Mouse (Mus musculus) liver, embryonic 14.5 days (tissue): ENCODE data around the gene St6galnac3. TPM values are rescaled to one million over a fixed set of nuclear protein-coding genes. Genes with fewer than 3 reads are reported as not detected.

Experiments
- ATAC-seq: fragments of 200-750 bp; cut with Nextera tagmentation; 2 replicates; pipeline ENCODE4 v1.8.0; 2017; ENCODE audit warnings: moderate number of reproducible peaks, mild to moderate bottlenecking, moderate library complexity; ENCODE audit not compliant: insufficient read depth
- DNase-seq, 3 experiments: peaks; one replicate each; pipeline ENCODE4 v3.0.0-alpha.2; 2012 to 2013; ENCODE audit warnings: low read depth in 3 of 3, low spot score in 3 of 3
- H3K27ac ChIP-seq: fragments of 300-500 bp; sonication (generic); 2 replicates; pipeline ENCODE4 v1.5.1; 2014; ENCODE audit warnings: moderate library complexity, mild to moderate bottlenecking, control low read depth, inconsistent platforms
- H3K27me3 ChIP-seq: fragments of 300-500 bp; sonication (generic); 2 replicates; pipeline ENCODE4 v1.6.1; 2014; ENCODE audit warnings: mild to moderate bottlenecking, low read length, moderate library complexity; ENCODE audit not compliant: control insufficient read depth, insufficient read depth
- H3K36me3 ChIP-seq: fragments of 300-500 bp; sonication (generic); replicated peaks from 2 replicates; pipeline ENCODE4 v1.6.1; 2014; ENCODE audit warnings: low read depth; ENCODE audit not compliant: control insufficient read depth, insufficient read depth
- H3K4me1 ChIP-seq, 2 experiments: fragments of 200-500 bp in 1 of 2; fragments of 300-500 bp in 1 of 2; sonication (generic) in 1 of 2; replicated peaks; 2 replicates each; pipeline ENCODE4 v1.6.1; 2012 to 2014; ENCODE audit warnings: antibody characterized with exemption in 1 of 2, inconsistent platforms in 1 of 2, low read length in 1 of 2; ENCODE audit not compliant: control insufficient read depth in 2 of 2, insufficient read depth in 2 of 2
- H3K4me2 ChIP-seq: fragments of 300-500 bp; sonication (generic); 2 replicates; pipeline ENCODE4 v1.6.1; 2014; ENCODE audit warnings: low read depth, mild to moderate bottlenecking, control low read depth, moderate library complexity
- H3K4me3 ChIP-seq, 2 experiments: fragments of 200-500 bp in 1 of 2; fragments of 300-500 bp in 1 of 2; sonication (generic) in 1 of 2; 2 replicates each; pipeline ENCODE4 v1.5.1; 2012 to 2014; ENCODE audit warnings: low read depth in 2 of 2, low read length in 2 of 2, mild to moderate bottlenecking in 2 of 2, control low read depth in 1 of 2, inconsistent platforms in 1 of 2, moderate library complexity in 1 of 2; ENCODE audit not compliant: insufficient read depth in 1 of 2
- H3K9ac ChIP-seq: fragments of 300-500 bp; sonication (generic); replicated peaks from 2 replicates; pipeline ENCODE4 v1.6.1; 2014; ENCODE audit warnings: mild to moderate bottlenecking, control low read depth, moderate library complexity
- H3K9me3 ChIP-seq: fragments of 300-500 bp; sonication (generic); 2 replicates; pipeline ENCODE4 v1.6.1; 2016; ENCODE audit warnings: low read length, mixed read lengths; ENCODE audit not compliant: control insufficient read depth
- CTCF ChIP-seq: IDR thresholded peaks from 2 replicates; pipeline ENCODE4 v1.5.1; 2016; ENCODE audit warnings: antibody characterized with exemption, low read depth, control low read depth
- EP300 ChIP-seq: IDR thresholded peaks from 2 replicates; pipeline ENCODE4 v1.6.1; 2016; ENCODE audit warnings: antibody characterized with exemption, low read depth
- WGBS: fragments of 180-500 bp; shearing (Covaris S2); extraction: QIAGEN DNeasy Blood & Tissue Kit; methylation state at CpG from one replicate; pipeline ENCODE4 v1.1.7; 2014; ENCODE audit not compliant: insufficient replicate concordance; 5-methylcytosine and 5-hydroxymethylcytosine counted together
- polyA plus RNA-seq, 2 experiments: library from polyadenylated mRNA; depleted of rRNA in 1 of 2; stranded (reverse) in 1 of 2; unstranded in 1 of 2; fragments of >200 nt; fragmentation: Nextera tagmentation in 1 of 2; extraction: Ambion mirVana in 1 of 2; gene quantifications; 2 replicates each; pipeline versions ENCODE4 v1.2.1 to v1.2.3; 2012 to 2014

The St6galnac3 gene
- polyA plus RNA-seq, 2 experiments, result 2.9 to 5.7 TPM

GRCm38 (mm10) chr3:153751435-153751834, 26.5 kb upstream of the St6galnac3 start:
- ATAC-seq, result no peak
- peaks cover 0 to 4% of the 10 kb centered on the region in 2 experiments; a peak in 2 of 4 replicates for H3K4me1 ChIP-seq
- no peak overlapping the region for H3K4me3 ChIP-seq
- H3K27ac ChIP-seq, result no peak overlapping the region
- no peak overlapping the region for H3K4me2 ChIP-seq
- no peak for DNase-seq
- no peaks in the 10 kb centered on the region for H3K9me3 ChIP-seq
- 28% methylated on average over 1 of the region's 1 CpGs for WGBS
- no peaks in the 10 kb centered on the region for H3K36me3 ChIP-seq
- H3K9ac ChIP-seq, result no peak overlapping the region
- H3K27me3 ChIP-seq, result no peaks in the 10 kb centered on the region
- no peak for TF ChIP-seq CTCF
- TF ChIP-seq EP300, result no peak

- DNase-seq (no peak), ATAC-seq (no peak)
- Histone ChIP-seq H3K27me3 (no peaks in the 10 kb centered on the region), H3K9ac (no peak overlapping the region), H3K27ac (no peak overlapping the region), H3K9me3 (no peaks in the 10 kb centered on the region), H3K4me3 (no peak overlapping the region), H3K36me3 (no peaks in the 10 kb centered on the region), H3K4me2 (no peak overlapping the region), H3K4me1 (no peaks in the 10 kb centered on the region)
- TF ChIP-seq CTCF (no peak), EP300 (no peak)
- 76% methylated on average over 6 of the region's 6 CpGs for WGBS
Observed at GRCm38 (mm10) chr3:153749359-153749758, 24.4 kb upstream of the St6galnac3 start.

GRCm38 (mm10) chr3:153748293-153748692, 23.3 kb upstream of the St6galnac3 start:
- H3K4me3 ChIP-seq, result no peak overlapping the region
- no peaks in the 10 kb centered on the region for H3K36me3 ChIP-seq
- no peak overlapping the region for H3K4me2 ChIP-seq
- no peak for DNase-seq
- no peaks in the 10 kb centered on the region for H3K27me3 ChIP-seq
- no peaks in the 10 kb centered on the region for H3K9me3 ChIP-seq
- ATAC-seq, result no peak
- no peak overlapping the region for H3K27ac ChIP-seq
- TF ChIP-seq CTCF (no peak), EP300 (no peak)
- no peak overlapping the region for H3K9ac ChIP-seq
- WGBS, result 80% methylated on average over 3 of the region's 3 CpGs
- no peaks in the 10 kb centered on the region for H3K4me1 ChIP-seq

- Histone ChIP-seq H3K4me1 (peaks cover 8 to 10% of the 10 kb centered on the region in 2 experiments), H3K4me2 (no peak overlapping the region), H3K9me3 (no peaks in the 10 kb centered on the region), H3K4me3 (no peak overlapping the region), H3K9ac (no peak overlapping the region), H3K36me3 (no peaks in the 10 kb centered on the region), H3K27ac (no peak overlapping the region), H3K27me3 (no peaks in the 10 kb centered on the region)
- WGBS, result 20% methylated on average over 3 of the region's 3 CpGs
- TF ChIP-seq CTCF, result no peak
- TF ChIP-seq EP300, result no peak
- no peak for ATAC-seq
- DNase-seq, result no peak
Observed at GRCm38 (mm10) chr3:153745099-153745498, 20.1 kb upstream of the St6galnac3 start.

- no peaks in the 10 kb centered on the region for H3K36me3 ChIP-seq
- TF ChIP-seq CTCF, result no peak
- no peak for TF ChIP-seq EP300
- no peak overlapping the region for H3K4me2 ChIP-seq
- WGBS, result 56% methylated on average over 6 of the region's 6 CpGs
- no peak overlapping the region for H3K4me3 ChIP-seq
- peaks cover 8 to 10% of the 10 kb centered on the region in 2 experiments for H3K4me1 ChIP-seq
- no peak overlapping the region for H3K9ac ChIP-seq
- ATAC-seq (no peak), DNase-seq (no peak)
- H3K27me3 ChIP-seq, result no peaks in the 10 kb centered on the region
- H3K27ac ChIP-seq, result no peak overlapping the region
- no peaks in the 10 kb centered on the region for H3K9me3 ChIP-seq
Observed at GRCm38 (mm10) chr3:153744447-153744846, 19.5 kb upstream of the St6galnac3 start.
